Mouse (Mus musculus) ES-E14 (cell line): Measurements from ENCODE around the gene Casc1. TPM values are rescaled to one million over a fixed set of nuclear protein-coding genes. Genes with fewer than 3 reads are reported as not detected.

Experiments used
- DNase-seq: peaks from one replicate; pipeline ENCODE4 v3.0.0-alpha.2; 2013; ENCODE audit warnings: low read depth, low spot score
- H3K27ac ChIP-seq: 2 replicates; pipeline ENCODE4 v1.5.1; 2012; ENCODE audit warnings: low read depth, mild to moderate bottlenecking, low read length, moderate library complexity, mixed read lengths; ENCODE audit not compliant: poor library complexity, insufficient read depth, severe bottlenecking
- H3K36me3 ChIP-seq: 2 replicates; pipeline ENCODE4 v1.6.1; 2012; ENCODE audit warnings: mild to moderate bottlenecking, low read length, moderate library complexity, mixed read lengths; ENCODE audit not compliant: control insufficient read depth, poor library complexity, insufficient read depth, severe bottlenecking
- H3K4me1 ChIP-seq, 2 experiments: fragments of 150-350 bp in 1 of 2; sonication (generic) in 1 of 2; 2 replicates each; pipeline ENCODE4 v1.6.1; 2012; ENCODE audit warnings: low read length in 2 of 2, mild to moderate bottlenecking in 1 of 2, mixed read lengths in 1 of 2; ENCODE audit not compliant: control insufficient read depth in 2 of 2, insufficient read depth in 2 of 2, poor library complexity in 1 of 2
- H3K4me3 ChIP-seq, 2 experiments: fragments of 150-350 bp in 1 of 2; sonication (generic) in 1 of 2; 2 replicates each; pipeline ENCODE4 v1.5.1; 2012; ENCODE audit warnings: low read length in 2 of 2, low read depth in 1 of 2, mild to moderate bottlenecking in 1 of 2, mixed read lengths in 1 of 2; ENCODE audit not compliant: insufficient read depth in 1 of 2, poor library complexity in 1 of 2, severe bottlenecking in 1 of 2
- H3K9ac ChIP-seq: 2 replicates; pipeline ENCODE4 v1.6.1; 2012; ENCODE audit warnings: low read depth, mild to moderate bottlenecking, low read length, mixed read lengths; ENCODE audit not compliant: poor library complexity, insufficient read depth, severe bottlenecking
- H3K9me3 ChIP-seq: fragments of 150-350 bp; sonication (generic); 2 replicates; pipeline ENCODE4 v1.6.1; 2012; ENCODE audit warnings: low read depth, mild to moderate bottlenecking, low read length; ENCODE audit not compliant: control insufficient read depth, insufficient read depth
- CHD2 ChIP-seq: IDR thresholded peaks from 2 replicates; pipeline ENCODE4 v1.6.1; 2014; ENCODE audit warnings: mild to moderate bottlenecking, low read depth, low read length, inconsistent platforms
- HCFC1 ChIP-seq: IDR thresholded peaks from 2 replicates; pipeline ENCODE4 v1.6.1; 2012; ENCODE audit warnings: low read length, inconsistent platforms, borderline replicate concordance; ENCODE audit not compliant: insufficient read depth
- MAFK ChIP-seq: IDR thresholded peaks from 2 replicates; pipeline ENCODE4 v1.6.1; 2014; ENCODE audit warnings: mild to moderate bottlenecking, low read depth, low read length, inconsistent platforms; ENCODE audit not compliant: insufficient read depth
- ZC3H11A ChIP-seq: IDR thresholded peaks from 2 replicates; pipeline ENCODE4 v1.6.1; 2012; ENCODE audit warnings: low read depth, mild to moderate bottlenecking, inconsistent platforms, low read length, borderline replicate concordance
- ZNF384 ChIP-seq: IDR thresholded peaks from 2 replicates; pipeline ENCODE4 v1.6.1; 2012; ENCODE audit warnings: low read depth, low read length, inconsistent platforms
- in situ Hi-C, 2 experiments: fragments of 600-800 bp; cut with MboI; formaldehyde crosslinking; loops; one replicate each; pipeline ENCODE4 v1.15.1; 2025; ENCODE audit warnings: low sequenced_read_pairs in 2 of 2, inconsistent platforms in 1 of 2; ENCODE audit not compliant: unreplicated experiment in 2 of 2
- total RNA-seq: library from RNA; depleted of rRNA; stranded (reverse); fragments of 300-350 nt; gene quantifications from 2 replicates; pipeline ENCODE4 v1.2.3, GENCODE M21; 2012

Casc1 gene
- total RNA-seq, 1 experiment, result 0.80 TPM

DNA sequence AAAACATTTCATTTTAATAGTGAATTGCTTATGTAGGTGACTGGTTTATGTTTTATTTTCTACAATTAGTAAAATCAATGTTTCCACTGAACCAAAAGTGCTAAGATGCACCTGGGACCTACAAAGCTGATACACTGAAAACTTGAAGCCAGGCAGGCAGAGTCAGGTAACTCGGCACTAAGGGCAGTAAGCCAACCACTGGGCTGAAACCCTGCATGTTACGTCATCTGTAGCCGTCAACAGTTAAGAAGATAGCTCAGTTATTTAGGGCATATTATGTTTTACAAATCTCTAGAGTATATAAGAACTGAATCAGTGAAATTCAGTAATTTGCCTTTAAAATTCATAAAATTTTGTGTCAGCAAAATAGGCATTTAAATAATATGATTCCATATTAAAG is 15.5 kb upstream of the Casc1 start:
- no peaks in the 10 kb centered on the region for H3K4me1 ChIP-seq
- H3K27ac ChIP-seq, result no peak overlapping the region
- no peak for DNase-seq
- no peak overlapping the region for H3K4me3 ChIP-seq
- no peaks in the 10 kb centered on the region for H3K9me3 ChIP-seq
- in situ Hi-C loops, result no loop called here
- no peak for TF ChIP-seq HCFC1
- TF ChIP-seq ZC3H11A, result no peak
- no peak for TF ChIP-seq ZNF384
- no peak for TF ChIP-seq MAFK
- TF ChIP-seq CHD2, result no peak
- no peak overlapping the region for H3K9ac ChIP-seq
- peaks cover 7% of the 10 kb centered on the region for H3K36me3 ChIP-seq

DNA sequence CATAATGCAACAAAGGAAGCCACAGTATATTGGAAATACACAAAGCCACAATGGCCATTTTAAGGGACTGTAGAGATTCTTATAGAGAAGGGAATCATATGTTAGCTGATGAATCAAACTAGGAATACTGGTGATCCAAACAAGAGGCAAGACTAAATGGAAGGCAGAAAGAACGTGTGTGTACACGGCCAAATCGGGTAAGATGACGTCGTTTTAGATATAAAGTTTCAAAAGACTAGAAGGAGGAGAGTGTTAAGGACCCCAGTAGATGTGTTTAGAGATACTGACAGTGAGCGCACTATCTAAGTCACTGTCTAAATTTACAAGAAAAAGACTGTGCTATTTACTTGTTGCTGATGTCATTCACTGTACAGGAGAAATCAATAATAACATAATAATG is 13.4 kb upstream of the Casc1 start:
- Histone ChIP-seq H3K27ac (no peak overlapping the region), H3K9ac (no peak overlapping the region), H3K36me3 (peaks cover 10% of the 10 kb centered on the region), H3K4me1 (no peaks in the 10 kb centered on the region), H3K4me3 (no peak overlapping the region), H3K9me3 (no peaks in the 10 kb centered on the region)
- DNase-seq, result no peak
- in situ Hi-C loops, result loop anchor here in 1 of 2 experiments (25.0 kb wide), 1 partner anchor 113 kb away; no protein-coding TSS in a partner anchor
- TF ChIP-seq MAFK, result no peak
- TF ChIP-seq ZC3H11A, result no peak
- no peak for TF ChIP-seq HCFC1
- TF ChIP-seq CHD2, result no peak
- TF ChIP-seq ZNF384, result no peak

GRCm38 (mm10) chr6:145215826-145216225 is 5.0 kb upstream of the Casc1 start:
- Histone ChIP-seq H3K4me1 (peaks cover 0 to 5% of the 10 kb centered on the region in 2 experiments; a peak in 2 of 4 replicates), H3K9me3 (no peaks in the 10 kb centered on the region), H3K4me3 (no peak overlapping the region), H3K27ac (no peak overlapping the region), H3K36me3 (peaks cover 3% of the 10 kb centered on the region), H3K9ac (no peak overlapping the region)
- TF ChIP-seq HCFC1 (no peak), ZC3H11A (no peak), ZNF384 (no peak), CHD2 (no peak), MAFK (no peak)
- DNase-seq, result no peak
- in situ Hi-C loops, result loop anchor here (10.0 to 25.0 kb wide), 2 partner anchors 121 to 129 kb away; no protein-coding TSS in a partner anchor

DNA sequence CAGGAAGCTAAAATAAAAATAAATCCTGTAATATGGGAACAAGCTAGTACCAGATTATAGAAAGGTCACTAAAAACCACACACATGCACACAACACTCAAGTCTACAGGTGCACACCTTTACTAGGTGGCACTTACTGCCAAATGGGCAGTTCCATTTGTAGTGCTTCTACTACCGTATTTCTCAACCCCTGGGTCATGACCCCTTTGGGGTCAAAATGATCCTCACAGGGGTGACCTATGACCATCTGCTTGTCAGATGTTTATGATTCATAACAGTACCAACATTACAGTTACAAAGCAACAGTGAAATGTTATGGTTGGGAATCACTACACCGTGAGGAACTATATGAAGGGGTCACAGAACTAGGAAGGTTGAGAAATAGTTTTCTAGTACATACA is 3.1 kb upstream of the Casc1 start:
- no peaks in the 10 kb centered on the region for H3K9me3 ChIP-seq
- no peak overlapping the region for H3K27ac ChIP-seq
- H3K4me1 ChIP-seq, result peaks cover 0 to 5% of the 10 kb centered on the region in 2 experiments; a peak in 2 of 4 replicates
- in situ Hi-C loops, result loop anchor here (10.0 to 25.0 kb wide), 2 partner anchors 123 to 131 kb away; no protein-coding TSS in a partner anchor
- H3K9ac ChIP-seq, result no peak overlapping the region
- DNase-seq, result no peak
- TF ChIP-seq CHD2 (no peak), ZC3H11A (no peak), HCFC1 (no peak), ZNF384 (no peak), MAFK (no peak)
- H3K36me3 ChIP-seq, result no peaks in the 10 kb centered on the region; the same call in none of the 2 replicates
- no peak overlapping the region for H3K4me3 ChIP-seq
